Mouse (Mus musculus) embryonic facial prominence, embryonic 10.5 days (tissue): ENCODE measurements at regions not wholly inside any gene's neighbourhood (a gene's known extent, or its start where the extent isn't known, plus 50 kb on each side); places are given as distances from the start of the nearest gene placed in this dataset.
A peak's percentile ranks its signal among the peaks of the same experiment; 100 is the strongest.

Experiments
- DNase-seq: peaks from one replicate; pipeline ENCODE4 v3.0.0-alpha.2; 2017; ENCODE audit warnings: low spot score
- H3K27ac ChIP-seq: fragments of 300-500 bp; sonication (generic); replicated peaks from 2 replicates; pipeline ENCODE4 v1.5.1; 2016; ENCODE audit warnings: mild to moderate bottlenecking
- H3K27me3 ChIP-seq: fragments of 300-500 bp; sonication (generic); replicated peaks from 2 replicates; pipeline ENCODE4 v1.6.1; 2016; ENCODE audit warnings: low read depth, mild to moderate bottlenecking; ENCODE audit not compliant: poor library complexity, severe bottlenecking
- H3K36me3 ChIP-seq: fragments of 300-500 bp; sonication (generic); replicated peaks from 2 replicates; pipeline ENCODE4 v1.6.1; 2016; ENCODE audit warnings: mild to moderate bottlenecking, moderate library complexity
- H3K4me1 ChIP-seq: fragments of 300-500 bp; sonication (generic); 2 replicates; pipeline ENCODE4 v1.6.1; 2016
- H3K4me3 ChIP-seq: fragments of 300-500 bp; sonication (generic); 2 replicates; pipeline ENCODE4 v1.5.1; 2016; ENCODE audit warnings: mild to moderate bottlenecking, moderate library complexity
- H3K9me3 ChIP-seq: fragments of 300-500 bp; sonication (generic); 2 replicates; pipeline ENCODE4 v1.6.1; 2016; ENCODE audit warnings: mild to moderate bottlenecking
- WGBS: fragments of 180-500 bp; shearing (Covaris S2); methylation state at CpG from one replicate; pipeline ENCODE4 v1.1.7; 2016; 5-methylcytosine and 5-hydroxymethylcytosine counted together

DNA sequence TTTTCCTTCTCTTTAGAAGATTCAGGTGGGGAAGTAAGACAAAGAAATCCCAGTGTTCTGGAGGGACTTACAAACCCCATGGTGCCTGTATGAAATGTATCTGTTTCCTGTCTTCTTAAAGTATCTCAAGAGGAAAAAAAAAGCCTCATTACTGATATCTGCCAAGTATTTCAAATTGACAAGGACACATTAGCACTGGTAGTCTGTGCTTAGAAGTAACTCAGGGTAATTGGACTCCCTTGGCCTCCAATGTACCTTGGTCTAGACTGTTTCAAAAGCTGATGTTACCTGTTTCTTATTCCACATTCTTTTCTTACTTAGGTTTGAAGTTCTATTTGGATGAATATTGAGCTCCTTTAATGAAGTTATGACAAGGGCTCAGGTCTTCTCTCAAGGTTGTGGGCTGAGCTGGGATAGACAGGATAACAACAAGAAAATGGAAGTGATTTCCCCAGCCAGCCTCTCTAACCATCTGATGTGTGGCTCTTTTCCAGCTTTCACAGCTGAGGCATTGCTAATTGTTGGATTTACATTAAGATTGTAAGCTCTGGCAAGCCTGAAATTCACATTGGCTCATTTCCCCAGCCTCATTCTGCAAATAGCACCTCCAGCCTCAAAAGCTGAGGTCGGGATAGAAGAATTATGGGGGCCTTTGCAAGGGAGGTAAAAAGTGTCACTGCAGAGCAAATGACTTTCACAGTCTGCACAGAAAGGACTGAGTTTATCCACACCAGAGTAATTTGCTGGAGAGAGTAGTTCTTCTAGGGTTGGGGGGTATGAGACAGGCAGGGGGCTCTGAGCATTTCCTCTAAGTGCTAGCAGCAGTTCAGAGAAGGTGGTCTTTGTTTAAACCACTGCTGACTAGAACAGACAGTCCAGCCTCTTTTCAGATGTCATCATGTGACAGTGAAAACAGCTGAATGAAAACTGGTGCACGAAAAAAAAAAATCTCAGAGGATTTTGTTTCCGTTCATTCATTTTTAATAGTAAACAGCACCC lies 292.3 kb upstream of the Nbea start:
- Histone ChIP-seq H3K9me3 (no peaks in the 10 kb centered on the region), H3K36me3 (no peaks in the 10 kb centered on the region), H3K27ac (peak overlapping the region; percentile 57), H3K4me1 (peaks cover 27% of the 10 kb centered on the region), H3K27me3 (0 out of 2 replicates have a peak, but pooled peaks cover 3% of the 10 kb centered on the region), H3K4me3 (no peak overlapping the region)
- 45% methylated on average over 3 of the region's 3 CpGs for WGBS
- DNase-seq, result no peak

GRCm38 (mm10) chr3:56472651-56473050 lies 289.1 kb upstream of the Nbea start:
- no peak overlapping the region for H3K27ac ChIP-seq
- no peak overlapping the region for H3K4me3 ChIP-seq
- no peaks in the 10 kb centered on the region for H3K36me3 ChIP-seq
- no peaks in the 10 kb centered on the region for H3K9me3 ChIP-seq
- H3K27me3 ChIP-seq, result 0 out of 2 replicates have a peak, but pooled peaks cover 9% of the 10 kb centered on the region
- 41% methylated on average over 6 of the region's 6 CpGs for WGBS
- no peak for DNase-seq
- peaks cover 29% of the 10 kb centered on the region for H3K4me1 ChIP-seq

DNA sequence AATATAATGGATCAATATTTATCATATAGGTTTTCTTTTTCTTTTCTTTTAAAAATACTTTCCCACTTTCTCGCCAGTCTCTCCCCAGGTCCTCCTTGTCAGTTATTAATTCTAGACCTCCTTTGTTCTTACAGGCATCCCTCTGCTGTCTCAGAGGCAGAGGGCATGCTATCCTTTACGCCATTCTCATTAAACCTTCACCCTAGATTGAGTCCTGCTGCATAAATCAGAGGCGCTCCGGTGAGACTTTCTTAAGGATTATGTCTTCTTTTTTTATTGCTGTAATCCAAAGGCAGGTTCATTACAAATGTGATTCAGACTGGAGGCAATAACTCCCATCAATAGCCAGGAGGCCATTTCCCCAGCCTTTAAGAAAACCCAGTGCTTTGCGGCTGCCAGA lies 288.3 kb upstream of the Nbea start:
- Histone ChIP-seq H3K27ac (no peak overlapping the region), H3K4me1 (peaks cover 29% of the 10 kb centered on the region), H3K4me3 (no peak overlapping the region), H3K27me3 (0 out of 2 replicates have a peak, but pooled peaks cover 9% of the 10 kb centered on the region), H3K9me3 (no peaks in the 10 kb centered on the region), H3K36me3 (no peaks in the 10 kb centered on the region)
- no peak for DNase-seq
- 68% methylated on average over 5 of the region's 5 CpGs for WGBS

DNA sequence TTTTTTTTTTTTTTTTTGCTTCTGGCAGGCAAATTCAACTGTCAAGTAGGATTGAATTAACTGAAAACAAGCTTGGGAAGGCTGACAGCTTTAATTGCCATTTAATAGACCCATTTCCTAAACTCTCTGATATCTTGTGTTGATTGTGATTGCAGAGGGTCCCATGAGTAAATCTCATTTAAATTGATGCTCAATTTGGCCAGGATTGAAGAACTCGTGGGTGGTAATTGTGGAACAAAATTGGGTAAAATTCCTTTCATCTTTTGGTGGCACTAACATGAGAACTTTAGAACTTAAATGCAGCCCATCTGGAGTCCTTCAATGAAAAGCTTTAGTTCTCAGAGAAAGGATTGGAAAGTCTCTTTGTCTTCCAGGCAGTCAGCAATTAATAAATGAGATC lies 287.7 kb upstream of the Nbea start:
- Histone ChIP-seq H3K4me3 (no peak overlapping the region), H3K27me3 (0 out of 2 replicates have a peak, but pooled peaks cover 9% of the 10 kb centered on the region), H3K4me1 (peaks cover 28% of the 10 kb centered on the region), H3K9me3 (no peaks in the 10 kb centered on the region), H3K36me3 (no peaks in the 10 kb centered on the region), H3K27ac (no peak overlapping the region)
- 17% methylated on average over 1 of the region's 1 CpGs for WGBS
- no peak for DNase-seq

GRCm38 (mm10) chr3:56457625-56458024 lies 274.1 kb upstream of the Nbea start:
- DNase-seq, result no peak
- Histone ChIP-seq H3K27me3 (no peaks in the 10 kb centered on the region; the same call in 1 of the 2 replicates), H3K4me1 (peaks cover 3% of the 10 kb centered on the region; the same call in 1 of the 2 replicates), H3K9me3 (no peaks in the 10 kb centered on the region), H3K36me3 (no peaks in the 10 kb centered on the region), H3K27ac (no peak overlapping the region), H3K4me3 (no peak overlapping the region)
- WGBS, result 67% methylated on average over 4 of the region's 4 CpGs

DNA sequence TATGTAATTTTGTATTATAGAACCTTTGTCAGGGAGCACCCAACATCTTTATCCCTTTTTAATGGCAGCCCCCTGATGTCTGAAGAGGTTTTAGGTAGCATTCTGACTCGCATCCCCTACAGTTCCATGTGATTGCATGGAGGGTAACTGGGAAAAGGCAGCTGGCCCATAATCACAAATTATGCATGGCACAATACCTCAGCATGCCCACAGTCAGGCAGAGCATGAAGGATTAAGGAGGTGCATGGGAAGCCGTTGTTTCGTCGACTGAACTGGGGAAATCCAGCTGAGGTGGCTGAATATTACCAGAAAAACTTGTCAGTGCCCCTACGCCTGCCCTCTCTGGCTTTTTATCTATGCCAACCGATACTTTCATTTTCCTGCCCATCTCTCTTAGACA lies 272.8 kb upstream of the Nbea start:
- Histone ChIP-seq H3K9me3 (no peaks in the 10 kb centered on the region), H3K36me3 (no peaks in the 10 kb centered on the region), H3K4me3 (no peak overlapping the region), H3K27ac (no peak overlapping the region), H3K4me1 (peaks cover 3% of the 10 kb centered on the region; the same call in 1 of the 2 replicates), H3K27me3 (no peaks in the 10 kb centered on the region; the same call in 1 of the 2 replicates)
- DNase-seq, result no peak
- 68% methylated on average over 6 of the region's 6 CpGs for WGBS

DNA sequence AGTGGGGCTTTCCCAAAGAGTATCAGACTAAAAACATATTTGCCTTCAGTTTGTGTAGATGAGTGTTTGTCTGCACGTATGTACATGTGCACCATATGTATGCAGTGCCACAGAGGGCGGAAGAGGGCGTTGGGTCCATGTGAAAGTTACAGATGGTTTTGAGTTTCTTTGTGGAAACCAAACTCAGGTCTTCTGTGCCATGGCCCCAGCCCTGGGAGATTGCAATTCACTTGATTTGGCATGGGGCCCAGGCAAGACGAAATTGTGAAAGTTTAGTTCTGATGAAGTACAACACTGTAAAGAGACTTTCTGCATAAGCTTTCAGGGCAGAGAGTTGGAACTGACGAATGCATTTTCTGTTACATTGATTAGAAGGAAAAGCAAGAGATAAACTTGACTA lies 255.4 kb upstream of the Nbea start:
- Histone ChIP-seq H3K4me3 (no peak overlapping the region), H3K27ac (no peak overlapping the region), H3K4me1 (no peaks in the 10 kb centered on the region), H3K36me3 (no peaks in the 10 kb centered on the region), H3K9me3 (no peaks in the 10 kb centered on the region), H3K27me3 (no peaks in the 10 kb centered on the region)
- DNase-seq, result no peak
- WGBS, result 90% methylated on average over 5 of the region's 5 CpGs

- no peak overlapping the region for H3K27ac ChIP-seq
- H3K27me3 ChIP-seq, result no peaks in the 10 kb centered on the region
- WGBS, result 82% methylated on average over 12 of the region's 12 CpGs
- H3K36me3 ChIP-seq, result no peaks in the 10 kb centered on the region
- H3K4me1 ChIP-seq, result no peaks in the 10 kb centered on the region
- no peak overlapping the region for H3K4me3 ChIP-seq
- no peaks in the 10 kb centered on the region for H3K9me3 ChIP-seq
- DNase-seq, result no peak
Observed at GRCm38 (mm10) chr3:56438020-56438747, 254.7 kb upstream of the Nbea start.

GRCm38 (mm10) chr3:56437058-56437457 lies 253.6 kb upstream of the Nbea start:
- H3K4me1 ChIP-seq, result no peaks in the 10 kb centered on the region
- no peaks in the 10 kb centered on the region for H3K9me3 ChIP-seq
- H3K36me3 ChIP-seq, result no peaks in the 10 kb centered on the region
- H3K27me3 ChIP-seq, result no peaks in the 10 kb centered on the region
- H3K4me3 ChIP-seq, result no peak overlapping the region
- no peak for DNase-seq
- 52% methylated on average over 4 of the region's 4 CpGs for WGBS
- no peak overlapping the region for H3K27ac ChIP-seq

DNA sequence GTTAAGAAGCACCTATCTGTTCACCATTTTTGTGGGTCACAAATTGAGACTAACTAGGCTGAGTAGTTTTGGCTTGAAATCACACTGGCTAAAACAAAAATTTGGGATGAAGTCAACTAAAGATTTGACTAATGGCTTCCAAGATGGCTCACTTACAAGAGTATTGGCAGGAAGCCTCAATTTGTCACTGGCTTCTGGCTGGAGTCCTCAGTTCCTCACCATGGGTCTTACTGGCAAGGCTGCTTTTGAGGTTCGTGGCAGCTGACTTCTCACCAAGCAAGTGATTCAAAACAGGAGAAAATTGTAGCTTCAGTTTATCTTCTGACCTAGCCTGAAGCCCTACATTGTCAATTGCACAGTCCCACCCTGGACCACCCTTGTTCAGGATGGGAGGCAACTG lies 250.0 kb upstream of the Nbea start:
- Histone ChIP-seq H3K4me3 (no peak overlapping the region), H3K36me3 (no peaks in the 10 kb centered on the region), H3K27me3 (no peaks in the 10 kb centered on the region), H3K9me3 (no peaks in the 10 kb centered on the region), H3K27ac (no peak overlapping the region), H3K4me1 (no peaks in the 10 kb centered on the region)
- 83% methylated on average over 1 of the region's 1 CpGs for WGBS
- DNase-seq, result no peak

DNA sequence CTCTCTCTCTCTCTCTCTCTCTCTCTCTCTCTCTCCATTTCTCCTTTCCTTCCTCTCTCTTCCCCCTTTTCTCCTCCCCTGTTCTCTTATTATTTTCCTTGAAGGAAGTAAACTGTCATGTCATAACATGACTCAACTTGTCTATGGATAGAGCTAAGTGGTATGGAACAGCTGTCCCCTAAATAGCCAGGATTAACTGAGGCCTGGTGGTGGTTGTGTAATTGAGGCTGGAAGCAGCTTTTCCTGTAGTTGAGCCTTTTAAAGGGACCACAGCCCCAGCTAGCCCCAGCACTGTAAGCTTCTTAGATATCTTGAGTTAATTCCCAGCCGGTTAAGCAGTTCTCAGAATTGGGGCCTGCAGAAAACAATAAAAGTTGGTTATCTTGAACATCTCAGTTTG lies 243.7 kb upstream of the Nbea start:
- H3K4me1 ChIP-seq, result no peaks in the 10 kb centered on the region; the same call in 1 of the 2 replicates
- 91% methylated on average over 1 of the region's 1 CpGs for WGBS
- H3K36me3 ChIP-seq, result no peaks in the 10 kb centered on the region
- no peak overlapping the region for H3K4me3 ChIP-seq
- DNase-seq, result no peak
- no peaks in the 10 kb centered on the region for H3K9me3 ChIP-seq
- H3K27ac ChIP-seq, result no peak overlapping the region
- no peaks in the 10 kb centered on the region for H3K27me3 ChIP-seq

- no peak overlapping the region for H3K27ac ChIP-seq
- H3K27me3 ChIP-seq, result no peaks in the 10 kb centered on the region
- no peak overlapping the region for H3K4me3 ChIP-seq
- no peak for DNase-seq
- H3K4me1 ChIP-seq, result peaks cover 3% of the 10 kb centered on the region; the same call in 1 of the 2 replicates
- no peaks in the 10 kb centered on the region for H3K36me3 ChIP-seq
- H3K9me3 ChIP-seq, result no peaks in the 10 kb centered on the region
- WGBS, result 88% methylated on average over 4 of the region's 4 CpGs
Observed at GRCm38 (mm10) chr3:56397851-56398496, 214.5 kb upstream of the Nbea start.
